In the genomic region with DNA sequence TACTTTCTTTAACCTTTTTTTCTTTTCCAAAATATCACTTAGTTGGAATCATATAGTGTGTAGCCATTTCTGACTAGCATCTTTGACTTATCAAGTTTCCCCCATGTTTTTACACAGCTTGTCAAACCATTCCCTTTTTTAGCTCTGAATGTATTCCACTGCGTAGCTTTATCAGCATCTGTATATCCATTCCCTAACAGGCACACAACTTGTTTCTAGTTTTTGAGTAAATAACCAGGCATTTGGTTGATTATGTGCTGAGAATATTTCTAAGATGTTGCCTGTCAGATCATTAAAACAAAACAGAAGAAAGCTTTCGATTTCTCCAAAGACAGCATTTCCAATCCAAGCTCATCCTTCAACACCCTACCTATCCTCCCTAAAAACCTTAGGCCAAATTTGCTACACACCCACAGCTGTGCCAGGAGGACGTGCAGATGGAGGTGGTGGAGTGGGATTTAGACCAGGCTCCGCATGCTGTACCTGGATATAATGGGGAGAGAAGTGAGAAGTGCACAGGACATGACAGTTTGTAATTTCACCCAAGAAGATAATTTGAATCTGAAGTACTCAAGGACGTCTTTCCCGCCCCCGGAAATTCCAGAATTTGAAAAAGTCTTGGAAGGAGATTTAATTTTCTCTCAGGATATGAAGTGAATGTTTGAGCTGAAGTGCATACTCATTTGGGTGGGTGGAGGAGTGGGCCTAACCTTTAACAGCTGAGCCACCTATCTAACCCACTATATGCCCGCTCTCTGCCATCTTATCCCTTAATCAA, we compare ENCODE assay signal across 21 mouse cellular contexts. TPM values are rescaled to one million over a fixed set of nuclear protein-coding genes. Genes with fewer than 3 reads are reported as not detected.
DNase-seq lines count a peak whose midpoint lies in the region; ATAC-seq and TF ChIP-seq lines count a peak whose summit lies in the region.
"Had no signal": no experiment of that assay in that cellular context is flagged by ENCODE, and none has a peak within 500 bp of the region (broad histone marks: within the 10 kb centered on the region; RNA-seq: fewer than 3 reads in every experiment).

No protein-coding gene starts in this region.

- H3K27ac ChIP-seq in lung, embryonic 14.5 days (ENCODE audit: low read depth) = peak overlapping the region; percentile 25; the same call in 1 of the 2 replicates
- peak overlapping the region; percentile 77 for H3K27ac ChIP-seq in cortical plate, adult 2 months (ENCODE audit: insufficient read depth, low read length)
- peak overlapping the region; percentile 85 for H3K27ac ChIP-seq in lung, embryonic 16.5 days (ENCODE audit: low read length)
- H3K27ac ChIP-seq in midbrain, postnatal 0 days (ENCODE audit: low read depth, low read length) = no peak overlapping the region
- H3K27ac ChIP-seq: embryonic facial prominence, embryonic 15.5 days; forebrain, embryonic 15.5 days; heart, embryonic 13.5 days; hindbrain, embryonic 12.5 days had no signal

- TF ChIP-seq POLR2A in lung, adult 2 months (IDR thresholded peaks at IDR 0.05; ENCODE audit: borderline replicate concordance, extremely low read depth, low read depth, low read length) = no peak
- no peak for TF ChIP-seq POLR2A in cortical plate, adult 2 months (IDR thresholded peaks at IDR 0.05; ENCODE audit: extremely low read depth, insufficient read depth, low read length)

- peaks cover 3% of the 10 kb centered on the region; the same call in 1 of the 2 replicates for H3K9me3 ChIP-seq in lung, embryonic 14.5 days (ENCODE audit: low read depth, low read length)
- H3K9me3 ChIP-seq in lung, embryonic 16.5 days (ENCODE audit: control insufficient read depth, low read length) = no peaks in the 10 kb centered on the region
- H3K9me3 ChIP-seq in midbrain, postnatal 0 days (ENCODE audit: low read length) = no peaks in the 10 kb centered on the region
- H3K9me3 ChIP-seq: embryonic facial prominence, embryonic 15.5 days; forebrain, embryonic 15.5 days; hindbrain, embryonic 12.5 days had no signal

- no peak overlapping the region for H3K4me3 ChIP-seq in lung, embryonic 14.5 days (ENCODE audit: low read depth, low read length)
- H3K4me3 ChIP-seq in lung, adult 2 months (replicated peaks; ENCODE audit: extremely low read depth, low read depth, low read length) = no peak overlapping the region
- no peak overlapping the region for H3K4me3 ChIP-seq in cortical plate, adult 2 months (ENCODE audit: insufficient read depth, low read length)
- H3K4me3 ChIP-seq in lung, embryonic 16.5 days (ENCODE audit: low read length) = no peak overlapping the region
- no peak overlapping the region for H3K4me3 ChIP-seq in midbrain, postnatal 0 days (ENCODE audit: low read depth, low read length)
- H3K4me3 ChIP-seq: embryonic facial prominence, embryonic 15.5 days; erythroblast, embryonic 14.5 days; forebrain, embryonic 15.5 days; heart, embryonic 13.5 days; hindbrain, embryonic 12.5 days had no signal

- H3K9ac ChIP-seq in lung, embryonic 14.5 days = no peak overlapping the region
- no peak overlapping the region for H3K9ac ChIP-seq in lung, embryonic 16.5 days (ENCODE audit: low read length)
- no peak overlapping the region for H3K9ac ChIP-seq in midbrain, postnatal 0 days (replicated peaks; ENCODE audit: low read length, poor library complexity, severe bottlenecking)
- H3K9ac ChIP-seq: embryonic facial prominence, embryonic 15.5 days; forebrain, embryonic 15.5 days; heart, embryonic 13.5 days; hindbrain, embryonic 12.5 days had no signal

- peak; percentile 93 for DNase-seq in lung, embryonic 14.5 days
- DNase-seq in lung, adult 2 months = no peak
- peak; percentile 17 for DNase-seq in lung, postnatal 36 days
- no peak for DNase-seq in heart, adult 8-10 months (ENCODE audit: low spot score)
- DNase-seq in midbrain, postnatal 0 days (ENCODE audit: low spot score) = no peak
- DNase-seq: adrenal gland, adult 2 months; adrenal gland, postnatal 25 days; cerebellum, adult 2 months; cerebellum, postnatal 10 days; embryo, embryonic 11 days; gastrocnemius, postnatal 14 days; heart, postnatal 4 days had no signal

- no peak overlapping the region for H3K4me2 ChIP-seq in lung, embryonic 14.5 days
- H3K4me2 ChIP-seq in lung, embryonic 16.5 days (ENCODE audit: low read depth, low read length) = peak overlapping the region; percentile 29
- no peak overlapping the region for H3K4me2 ChIP-seq in midbrain, postnatal 0 days (ENCODE audit: low read depth, low read length, poor library complexity, severe bottlenecking)
- H3K4me2 ChIP-seq: embryonic facial prominence, embryonic 15.5 days; forebrain, embryonic 15.5 days; heart, embryonic 13.5 days; hindbrain, embryonic 12.5 days had no signal

- H3K36me3 ChIP-seq in lung, embryonic 14.5 days (ENCODE audit: insufficient read depth) = no peaks in the 10 kb centered on the region
- H3K36me3 ChIP-seq in lung, embryonic 16.5 days (ENCODE audit: control insufficient read depth, insufficient read depth, low read length) = no peaks in the 10 kb centered on the region
- H3K36me3 ChIP-seq in midbrain, postnatal 0 days (ENCODE audit: insufficient read depth, low read length) = no peaks in the 10 kb centered on the region
- H3K36me3 ChIP-seq: embryonic facial prominence, embryonic 15.5 days; forebrain, embryonic 15.5 days; heart, embryonic 13.5 days; hindbrain, embryonic 12.5 days had no signal

- peak; percentile 93 for ATAC-seq in lung, embryonic 14.5 days (ENCODE audit: insufficient read depth)
- ATAC-seq in lung, embryonic 16.5 days (ENCODE audit: low read depth) = peak; percentile 92
- no peak for ATAC-seq in midbrain, postnatal 0 days (ENCODE audit: low FRiP score)
- ATAC-seq: forebrain, embryonic 15.5 days; hindbrain, embryonic 16.5 days had no signal

- 0 out of 2 replicates have a peak, but pooled peaks cover 6% of the 10 kb centered on the region for H3K4me1 ChIP-seq in lung, embryonic 14.5 days (ENCODE audit: insufficient read depth)
- H3K4me1 ChIP-seq in lung, adult 2 months (ENCODE audit: control insufficient read depth, insufficient read depth, low read length) = no peaks in the 10 kb centered on the region
- peaks cover 6% of the 10 kb centered on the region for H3K4me1 ChIP-seq in cortical plate, adult 2 months (ENCODE audit: control insufficient read depth, insufficient read depth, low read length)
- peaks cover 5% of the 10 kb centered on the region; the same call in 1 of the 2 replicates for H3K4me1 ChIP-seq in lung, embryonic 16.5 days (replicated peaks; ENCODE audit: control insufficient read depth, insufficient read depth, low read length)
- no peaks in the 10 kb centered on the region for H3K4me1 ChIP-seq in midbrain, postnatal 0 days (ENCODE audit: insufficient read depth, low read length)
- H3K4me1 ChIP-seq: embryonic facial prominence, embryonic 15.5 days; forebrain, embryonic 15.5 days; heart, embryonic 13.5 days; hindbrain, embryonic 12.5 days had no signal

- no peaks in the 10 kb centered on the region for H3K27me3 ChIP-seq in lung, embryonic 14.5 days (ENCODE audit: insufficient read depth, low read length)
- H3K27me3 ChIP-seq in lung, embryonic 16.5 days (ENCODE audit: control insufficient read depth, insufficient read depth, low read depth, low read length) = no peaks in the 10 kb centered on the region
- H3K27me3 ChIP-seq in midbrain, postnatal 0 days (ENCODE audit: insufficient read depth, low read length) = no peaks in the 10 kb centered on the region
- H3K27me3 ChIP-seq: embryonic facial prominence, embryonic 15.5 days; forebrain, embryonic 15.5 days; heart, embryonic 13.5 days; hindbrain, embryonic 12.5 days had no signal

- TF ChIP-seq CTCF in lung, embryonic 14.5 days (IDR thresholded peaks at IDR 0.05; ENCODE audit: low read depth) = no peak
- TF ChIP-seq CTCF in lung, adult 2 months (IDR thresholded peaks at IDR 0.05; ENCODE audit: insufficient read depth, low read length) = no peak
- no peak for TF ChIP-seq CTCF in cortical plate, adult 2 months (IDR thresholded peaks at IDR 0.05; ENCODE audit: extremely low read depth, insufficient read depth, low read length)
- TF ChIP-seq CTCF in midbrain, postnatal 0 days (IDR thresholded peaks at IDR 0.05) = no peak

- WGBS in lung, embryonic 14.5 days = 39% methylated on average over 8 of the region's 8 CpGs
- 65% methylated on average over 8 of the region's 8 CpGs for WGBS in lung, adult 2 months
- 41% methylated on average over 8 of the region's 8 CpGs for WGBS in lung, embryonic 16.5 days
- 90% methylated on average over 8 of the region's 8 CpGs for WGBS in midbrain, postnatal 0 days

RNA-seq across cellular contexts. Expression of gene Rgs4, which starts 54.8 kb away (rescaled TPM):
- 2.9 and 4.4 TPM in 2 replicates for polyA plus RNA-seq in lung, embryonic 14.5 days (2014; fragmentation: Nextera tagmentation; extraction: Ambion mirVana)
- polyA plus RNA-seq in lung, adult 2 months (2012; rRNA removed) = 2.2 and 5.9 TPM in 2 replicates
- polyA plus RNA-seq in cortical plate, adult 2 months (2012; rRNA removed) = 380 and 423 TPM in 2 replicates
- 5.1 and 6.6 TPM in 2 replicates for polyA plus RNA-seq in lung, embryonic 16.5 days (2015; fragmentation: Nextera tagmentation; extraction: Ambion mirVana)
- total RNA-seq in heart, adult 8-10 months (2022) = 10 to 100 TPM in 2 of 4 experiments, 1 to 10 TPM in 2; 6.2 to 12.4 (median 10.5) TPM
- total RNA-seq in midbrain, postnatal 0 days (2014; rRNA removed) = 59.5 and 75.0 TPM in 2 replicates
- polyA plus RNA-seq in midbrain, postnatal 0 days (2015; fragmentation: Nextera tagmentation; extraction: Ambion mirVana) = 69.7 and 73.1 TPM in 2 replicates
- total RNA-seq: granulocyte monocyte progenitor cell, adult 5-6 weeks had no signal
- polyA plus RNA-seq: erythroblast, embryonic 14.5 days had no signal

Comparison
In these comparisons a context has a peak if more than half of its experiments do, and no peak if none do; other contexts are left out.
1. DNase-seq: peak in lung, embryonic 14.5 days (single experiment) and lung, postnatal 36 days (single experiment); none in lung, adult 2 months (single experiment), heart, adult 8-10 months (single experiment) and midbrain, postnatal 0 days (single experiment).